Mouse (Mus musculus) liver, embryonic 16.5 days (tissue): ENCODE data around the gene Krt87. TPM values are rescaled to one million over a fixed set of nuclear protein-coding genes. Genes with fewer than 3 reads are reported as not detected.

Experiments
- ATAC-seq: fragments of 200-750 bp; cut with Nextera tagmentation; 2 replicates; pipeline ENCODE4 v1.8.0; 2017; ENCODE audit warnings: low read depth, mild to moderate bottlenecking, moderate number of reproducible peaks, moderate library complexity
- H3K27ac ChIP-seq: fragments of 300-500 bp; sonication (generic); 2 replicates; pipeline ENCODE4 v1.5.1; 2014; ENCODE audit warnings: mild to moderate bottlenecking, low read length
- H3K27me3 ChIP-seq: fragments of 300-500 bp; sonication (generic); 2 replicates; pipeline ENCODE4 v1.6.1; 2014; ENCODE audit warnings: low read depth, low read length, mixed read lengths; ENCODE audit not compliant: control insufficient read depth, insufficient read depth
- H3K36me3 ChIP-seq: fragments of 300-500 bp; sonication (generic); 2 replicates; pipeline ENCODE4 v1.6.1; 2014; ENCODE audit warnings: mild to moderate bottlenecking; ENCODE audit not compliant: control insufficient read depth, insufficient read depth
- H3K4me1 ChIP-seq: fragments of 300-500 bp; sonication (generic); 2 replicates; pipeline ENCODE4 v1.6.1; 2014; ENCODE audit warnings: low read depth, low read length, mixed read lengths; ENCODE audit not compliant: control insufficient read depth
- H3K4me2 ChIP-seq: fragments of 300-500 bp; sonication (generic); 2 replicates; pipeline ENCODE4 v1.6.1; 2014; ENCODE audit warnings: low read depth, low read length, mixed read lengths
- H3K4me3 ChIP-seq: fragments of 300-500 bp; sonication (generic); 2 replicates; pipeline ENCODE4 v1.5.1; 2014; ENCODE audit warnings: low read depth, mild to moderate bottlenecking, low read length
- H3K9ac ChIP-seq: fragments of 300-500 bp; sonication (generic); 2 replicates; pipeline ENCODE4 v1.6.1; 2014; ENCODE audit warnings: low read depth, low read length
- H3K9me3 ChIP-seq: fragments of 300-500 bp; sonication (generic); replicated peaks from 2 replicates; pipeline ENCODE4 v1.6.1; 2016; ENCODE audit warnings: low read length; ENCODE audit not compliant: control insufficient read depth
- WGBS: fragments of 180-500 bp; shearing (Covaris S2); extraction: QIAGEN DNeasy Blood & Tissue Kit; methylation state at CpG from one replicate; pipeline ENCODE4 v1.1.7; 2014; ENCODE audit not compliant: insufficient replicate concordance; 5-methylcytosine and 5-hydroxymethylcytosine counted together
- polyA plus RNA-seq: library from polyadenylated mRNA; unstranded; fragments of >200 nt; fragmentation: Nextera tagmentation; extraction: Ambion mirVana; gene quantifications from 2 replicates; pipeline ENCODE4 v1.2.1, GENCODE M21; 2015

Gene Krt87
- polyA plus RNA-seq, 1 experiment from 2014 or later = not detected

DNA sequence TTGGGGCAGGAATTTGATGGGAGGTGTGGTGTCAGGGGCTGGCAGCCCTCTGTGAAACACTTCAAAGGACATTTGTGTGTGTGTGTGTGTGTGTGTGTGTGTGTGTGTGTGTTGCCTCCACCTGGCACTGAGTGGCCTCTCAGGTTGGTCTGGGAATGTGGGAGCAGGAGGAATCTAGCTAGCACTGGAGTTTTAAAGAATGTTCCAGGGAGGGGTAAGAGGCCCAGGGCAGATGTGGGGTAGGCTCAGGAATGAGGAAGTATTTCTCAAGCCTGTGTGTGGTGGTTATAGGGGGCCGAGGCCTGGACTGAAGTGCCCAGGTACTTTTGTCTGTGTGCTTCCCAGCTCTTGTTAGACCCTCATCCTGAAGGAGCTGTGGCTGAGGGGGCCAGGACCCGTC, 27.8 kb downstream of the Krt87 start, which contains the start of gene Krt7:
Gene Krt7 (plus strand): TSS at position 269 of the 400 bp plus-strand sequence.
- Histone ChIP-seq H3K36me3 (no peaks in the 10 kb centered on the region), H3K4me1 (no peaks in the 10 kb centered on the region), H3K4me2 (no peak within 1 kb of the TSS), H3K9me3 (no peaks in the 10 kb centered on the region), H3K9ac (no peak within 1 kb of the TSS), H3K27me3 (no peaks in the 10 kb centered on the region), H3K4me3 (no peak within 1 kb of the TSS), H3K27ac (no peak within 1 kb of the TSS)
- no peak for ATAC-seq
- WGBS = 13% methylated on average over 2 of the region's 2 CpGs

DNA sequence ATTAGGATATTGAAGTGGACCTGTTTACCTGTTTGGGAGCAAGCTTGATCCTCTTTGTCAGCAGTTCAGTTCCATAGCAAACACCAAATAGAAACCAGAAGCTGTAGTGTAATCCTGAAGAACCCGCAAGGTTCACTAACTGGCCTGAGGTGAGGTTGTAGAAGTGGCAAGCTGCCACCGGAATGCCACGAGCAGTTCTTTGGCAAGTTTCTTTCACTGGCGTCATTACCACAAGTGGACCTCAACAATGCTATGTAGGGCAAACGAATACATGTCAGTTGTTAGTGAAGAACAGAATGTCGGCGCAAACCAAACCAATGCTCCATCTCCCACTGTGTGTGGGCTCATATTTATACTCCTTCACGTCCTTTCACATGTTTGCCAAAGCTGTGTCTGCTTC, 40.3 kb downstream of the Krt87 start:
- Histone ChIP-seq H3K4me2 (no peak overlapping the region), H3K9ac (no peak overlapping the region), H3K36me3 (no peaks in the 10 kb centered on the region), H3K4me3 (no peak overlapping the region), H3K27ac (no peak overlapping the region), H3K27me3 (no peaks in the 10 kb centered on the region), H3K4me1 (no peaks in the 10 kb centered on the region), H3K9me3 (no peaks in the 10 kb centered on the region)
- no peak for ATAC-seq
- WGBS = 68% methylated on average over 8 of the region's 8 CpGs

DNA sequence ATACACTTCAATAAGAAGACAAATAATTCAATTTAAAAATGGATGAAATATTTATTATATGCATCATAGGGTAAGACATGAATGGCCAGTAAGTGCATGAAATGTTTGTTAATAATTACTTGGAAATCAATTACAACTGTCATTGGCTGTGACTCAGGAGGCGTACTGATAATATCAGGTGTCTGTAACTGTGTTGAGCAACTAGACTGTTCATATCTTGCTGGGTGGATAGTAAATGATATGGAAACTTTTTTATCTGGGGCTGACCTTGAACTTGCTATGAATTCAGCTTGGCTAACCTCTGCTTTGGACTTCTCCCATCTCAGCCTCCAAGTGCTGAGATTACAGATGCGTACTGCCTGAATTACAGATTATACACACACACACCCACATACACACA, 40.9 kb downstream of the Krt87 start:
- Histone ChIP-seq H3K36me3 (no peaks in the 10 kb centered on the region), H3K9ac (no peak overlapping the region), H3K4me2 (no peak overlapping the region), H3K27me3 (no peaks in the 10 kb centered on the region), H3K4me1 (no peaks in the 10 kb centered on the region), H3K9me3 (no peaks in the 10 kb centered on the region), H3K4me3 (no peak overlapping the region), H3K27ac (no peak overlapping the region)
- WGBS = 64% methylated on average over 2 of the region's 2 CpGs
- no peak for ATAC-seq

DNA sequence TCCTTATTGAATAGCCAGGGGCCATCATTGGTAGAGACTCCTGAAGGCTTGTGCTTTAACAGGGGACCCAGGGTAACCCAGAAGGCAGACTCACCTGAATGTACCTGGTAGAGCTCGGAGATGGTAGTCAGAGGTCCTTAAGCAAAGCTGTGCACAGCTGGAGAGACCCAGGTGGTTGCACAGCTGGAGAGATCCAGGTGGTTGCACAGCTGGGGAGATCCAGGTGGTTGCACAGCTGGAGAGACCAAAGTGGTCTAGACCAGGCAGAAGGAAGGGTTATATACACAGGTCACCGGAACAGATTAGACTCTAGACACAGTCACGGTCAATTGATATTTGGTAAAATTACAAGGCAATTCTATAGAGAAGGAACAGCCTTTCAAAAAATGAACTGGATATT, 41.7 kb downstream of the Krt87 start:
- H3K27ac ChIP-seq = no peak overlapping the region
- no peak overlapping the region for H3K9ac ChIP-seq
- H3K27me3 ChIP-seq = no peaks in the 10 kb centered on the region
- H3K36me3 ChIP-seq = no peaks in the 10 kb centered on the region
- no peak overlapping the region for H3K4me3 ChIP-seq
- H3K4me1 ChIP-seq = no peaks in the 10 kb centered on the region
- H3K4me2 ChIP-seq = no peak overlapping the region
- H3K9me3 ChIP-seq = no peaks in the 10 kb centered on the region
- no peak for ATAC-seq
- WGBS = 60% methylated on average over 3 of the region's 3 CpGs

DNA sequence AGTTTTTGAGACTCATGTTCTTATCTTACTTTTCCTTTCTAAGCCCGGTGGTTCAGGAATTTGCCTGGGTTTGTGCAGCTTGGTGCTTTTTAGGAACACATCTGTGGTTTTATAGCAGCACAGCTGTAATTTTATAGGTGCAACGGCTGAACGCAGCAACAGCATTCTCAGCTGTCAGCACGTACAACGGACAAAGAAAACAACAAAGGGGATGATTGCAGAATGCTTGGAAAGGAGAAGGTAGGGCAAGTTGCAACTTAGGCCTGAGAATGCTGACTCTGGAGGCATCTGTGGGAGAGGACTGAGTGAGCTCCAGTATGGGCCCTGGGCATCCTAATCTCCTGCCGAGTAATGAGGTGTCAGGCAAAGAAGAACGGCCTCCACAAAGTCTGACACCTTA, 42.1 kb downstream of the Krt87 start:
- no peak for ATAC-seq
- 56% methylated on average over 7 of the region's 7 CpGs for WGBS

DNA sequence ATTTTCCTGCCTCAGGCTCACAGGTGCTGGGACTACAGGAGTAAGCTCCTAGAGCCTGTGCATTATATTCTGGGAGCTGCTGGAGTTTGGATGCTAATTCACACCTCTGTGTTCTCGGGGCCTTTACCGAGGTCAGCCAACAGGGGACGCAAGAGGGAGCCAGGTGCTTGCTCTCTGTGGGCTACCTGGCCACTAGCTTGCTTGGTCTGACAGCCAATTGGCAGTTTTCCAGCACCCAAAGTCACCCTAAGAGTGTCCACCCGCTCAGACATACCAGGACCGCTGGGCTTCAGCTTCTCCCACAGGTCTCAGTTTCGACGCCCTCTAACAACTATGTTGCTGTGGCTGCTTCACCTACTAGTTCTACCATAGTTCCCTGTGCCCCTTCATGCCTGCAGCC, 43.7 kb downstream of the Krt87 start:
- no peak for ATAC-seq
- H3K27me3 ChIP-seq = no peaks in the 10 kb centered on the region
- no peaks in the 10 kb centered on the region for H3K9me3 ChIP-seq
- WGBS = 55% methylated on average over 7 of the region's 7 CpGs
- no peak overlapping the region for H3K9ac ChIP-seq
- no peaks in the 10 kb centered on the region for H3K4me1 ChIP-seq
- H3K4me3 ChIP-seq = no peak overlapping the region
- no peak overlapping the region for H3K4me2 ChIP-seq
- H3K36me3 ChIP-seq = no peaks in the 10 kb centered on the region
- no peak overlapping the region for H3K27ac ChIP-seq

More for the DNA sequence above, 42.1 kb downstream of the Krt87 start:
- H3K27me3 ChIP-seq = no peaks in the 10 kb centered on the region
- H3K27ac ChIP-seq = no peak overlapping the region
- H3K4me2 ChIP-seq = no peak overlapping the region
- H3K4me1 ChIP-seq = no peaks in the 10 kb centered on the region
- H3K36me3 ChIP-seq = no peaks in the 10 kb centered on the region
- H3K9me3 ChIP-seq = no peaks in the 10 kb centered on the region
- H3K9ac ChIP-seq = no peak overlapping the region
- H3K4me3 ChIP-seq = no peak overlapping the region

DNA sequence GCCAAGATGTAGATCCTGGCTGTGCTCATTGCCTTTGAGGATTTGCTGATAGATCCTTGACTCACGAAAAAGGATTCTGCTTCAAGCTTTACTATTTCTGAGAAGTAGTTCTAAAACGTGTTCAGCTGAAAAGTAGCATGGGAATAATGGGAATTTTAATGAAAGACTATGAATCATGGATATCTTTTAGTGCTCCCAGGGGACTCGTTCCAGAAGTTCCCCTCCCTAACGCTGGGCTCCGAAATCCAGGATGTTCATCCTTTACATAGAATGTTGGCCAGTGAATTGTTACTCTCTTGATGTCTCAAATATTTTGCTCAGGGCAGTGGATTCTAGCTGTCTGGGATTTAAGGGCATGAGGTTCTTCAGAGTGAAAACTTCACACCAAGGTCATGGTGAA, 46.4 kb downstream of the Krt87 start:
- H3K9me3 ChIP-seq = no peaks in the 10 kb centered on the region
- 65% methylated on average over 5 of the region's 5 CpGs for WGBS
- H3K27me3 ChIP-seq = no peaks in the 10 kb centered on the region
- no peak overlapping the region for H3K4me3 ChIP-seq
- no peaks in the 10 kb centered on the region for H3K4me1 ChIP-seq
- no peak overlapping the region for H3K27ac ChIP-seq
- no peaks in the 10 kb centered on the region for H3K36me3 ChIP-seq
- ATAC-seq = no peak
- H3K4me2 ChIP-seq = no peak overlapping the region
- no peak overlapping the region for H3K9ac ChIP-seq

DNA sequence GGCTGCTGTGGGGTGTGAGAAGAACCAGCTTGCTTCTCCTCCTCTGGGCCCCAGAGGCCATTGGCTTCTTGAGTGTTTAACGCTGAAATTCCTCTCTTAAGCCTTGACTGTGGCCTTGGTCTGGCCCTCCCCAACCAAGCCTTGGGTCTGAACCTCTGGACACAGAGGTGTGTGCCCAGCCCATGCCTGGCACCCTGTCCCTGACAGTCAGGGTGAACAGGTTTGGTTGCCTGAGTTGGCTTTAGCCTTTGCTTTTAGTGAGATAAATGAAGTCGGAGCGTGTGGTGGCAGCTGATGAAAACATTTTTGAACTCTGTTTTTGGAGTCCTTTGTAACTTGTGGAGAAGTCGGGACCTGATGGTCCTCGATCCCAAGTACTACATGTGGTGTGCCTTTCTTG, 48.4 kb downstream of the Krt87 start:
- Histone ChIP-seq H3K36me3 (no peaks in the 10 kb centered on the region), H3K4me3 (no peak overlapping the region), H3K9ac (no peak overlapping the region), H3K4me1 (no peaks in the 10 kb centered on the region), H3K4me2 (no peak overlapping the region), H3K27me3 (no peaks in the 10 kb centered on the region), H3K9me3 (no peaks in the 10 kb centered on the region), H3K27ac (no peak overlapping the region)
- ATAC-seq = no peak
- 79% methylated on average over 5 of the region's 5 CpGs for WGBS

DNA sequence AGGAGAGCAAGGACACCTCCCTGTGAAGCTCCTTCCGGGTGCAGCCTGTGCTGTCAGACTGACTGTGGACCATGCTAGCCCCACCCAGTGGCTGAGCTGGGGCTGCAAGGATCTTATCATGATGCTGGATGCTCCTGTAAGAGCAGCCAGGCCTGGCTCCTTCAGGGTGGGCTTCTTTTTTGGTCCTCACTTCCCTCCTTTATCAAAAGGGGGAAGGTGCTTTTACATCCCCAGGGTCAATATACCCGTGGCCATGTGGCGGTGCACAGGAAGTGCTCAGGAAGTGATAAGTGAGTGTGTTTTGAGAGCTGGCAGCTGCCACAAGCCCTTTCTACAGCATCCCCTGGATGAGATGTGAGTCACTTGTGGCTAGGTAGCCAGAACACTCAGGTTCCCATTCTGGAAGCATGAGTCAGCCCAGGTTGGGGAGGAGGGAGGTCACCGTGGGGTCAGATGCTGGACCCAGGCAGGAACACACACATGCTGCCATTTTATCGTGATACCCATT, 50.5 kb downstream of the Krt87 start:
- 6% methylated on average over 5 of the region's 5 CpGs for WGBS
- Histone ChIP-seq H3K27ac (no peak overlapping the region), H3K9me3 (no peaks in the 10 kb centered on the region), H3K4me2 (no peak overlapping the region), H3K4me3 (no peak overlapping the region), H3K9ac (no peak overlapping the region), H3K36me3 (no peaks in the 10 kb centered on the region), H3K27me3 (no peaks in the 10 kb centered on the region), H3K4me1 (no peaks in the 10 kb centered on the region)
- 0 out of 2 replicates have a peak, but pooled peaks have one; percentile 32 for ATAC-seq
